Mouse (Mus musculus): ENCODE data around the gene Tsen15. TPM values are rescaled to one million over a fixed set of nuclear protein-coding genes. Genes with fewer than 3 reads are reported as not detected.

Tsen15 gene
- polyA plus RNA-seq, 1 experiment from 2014 or later, result 73.4 TPM

GRCm38 (mm10) chr1:152409356-152409755, 22.9 kb upstream of the Tsen15 start:
- Histone ChIP-seq H3K4me2 (ENCODE audit: low read length) (no peak overlapping the region), H3K4me3 (replicated peaks; ENCODE audit: low read depth, low read length) (no peak overlapping the region), H3K27me3 (ENCODE audit: insufficient read depth, low read length) (no peaks in the 10 kb centered on the region), H3K27ac (no peak overlapping the region), H3K9me3 (replicated peaks; ENCODE audit: low read length) (0 out of 2 replicates have a peak, but pooled peaks cover 6% of the 10 kb centered on the region), H3K36me3 (ENCODE audit: insufficient read depth, low read length) (no peaks in the 10 kb centered on the region), H3K4me1 (replicated peaks; ENCODE audit: insufficient read depth, low read length) (no peaks in the 10 kb centered on the region), H3K9ac (ENCODE audit: low read depth, low read length) (no peak overlapping the region)
- ATAC-seq (replicated peaks; ENCODE audit: low FRiP score, low read depth), result no peak
- TF ChIP-seq CTCF (IDR thresholded peaks at IDR 0.05; ENCODE audit: low read depth), result no peak
- DNase-seq (ENCODE audit: low spot score), result no peak
- WGBS, result 66% methylated on average over 4 of the region's 4 CpGs

DNA sequence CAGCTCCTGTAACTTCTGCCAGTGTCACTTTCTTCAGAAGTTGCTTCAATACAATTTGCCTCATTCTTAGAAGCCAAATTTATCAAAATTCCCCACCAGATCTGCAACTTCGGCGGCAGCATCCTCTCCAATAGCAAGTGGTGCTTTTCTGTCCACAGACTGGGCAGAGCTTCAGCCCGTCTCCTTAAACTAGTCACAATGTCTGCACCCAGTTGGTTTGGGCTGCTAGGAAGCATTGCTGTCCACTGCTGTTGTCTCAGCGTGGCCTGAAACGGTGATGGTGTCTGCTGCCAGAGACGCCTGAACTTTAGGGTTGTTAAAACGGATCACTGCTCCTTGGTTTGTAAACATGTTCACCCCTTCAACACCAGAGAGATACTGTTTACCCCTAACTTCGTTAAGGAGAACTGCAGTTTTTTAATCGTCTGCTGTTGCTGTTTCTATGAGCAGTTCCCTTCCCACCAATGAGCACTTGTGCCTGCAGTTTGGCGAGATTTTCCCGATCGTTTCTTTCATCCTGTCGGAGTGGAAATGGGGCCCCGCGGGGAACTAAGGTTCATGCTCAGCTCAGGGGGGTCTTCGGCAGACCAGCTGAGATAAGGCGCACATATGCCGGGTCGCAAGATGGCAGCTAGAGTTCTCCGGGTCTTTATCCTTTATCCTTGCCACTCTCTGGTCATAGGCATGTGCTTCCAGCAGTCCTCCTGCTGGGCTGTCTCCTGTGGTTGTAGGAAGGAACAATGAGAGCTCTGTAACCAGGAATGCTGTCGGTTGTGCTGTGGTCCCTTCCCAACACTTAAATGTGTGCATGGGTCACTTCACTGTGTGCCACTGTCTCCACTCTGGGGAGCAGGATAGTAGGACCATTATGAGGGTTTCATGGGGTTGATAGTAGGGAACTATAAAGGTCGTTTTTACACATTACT, 20.8 kb upstream of the Tsen15 start:
- Histone ChIP-seq H3K9ac (ENCODE audit: low read depth, low read length) (no peak overlapping the region), H3K4me3 (replicated peaks; ENCODE audit: low read depth, low read length) (no peak overlapping the region), H3K36me3 (ENCODE audit: insufficient read depth, low read length) (no peaks in the 10 kb centered on the region), H3K4me2 (ENCODE audit: low read length) (peak overlapping the region; percentile 35), H3K4me1 (replicated peaks; ENCODE audit: insufficient read depth, low read length) (no peaks in the 10 kb centered on the region), H3K9me3 (replicated peaks; ENCODE audit: low read length) (0 out of 2 replicates have a peak, but pooled peaks cover under 1% of the 10 kb centered on the region), H3K27ac (no peak overlapping the region), H3K27me3 (ENCODE audit: insufficient read depth, low read length) (no peaks in the 10 kb centered on the region)
- DNase-seq (ENCODE audit: low spot score) (no peak), ATAC-seq (replicated peaks; ENCODE audit: low FRiP score, low read depth) (no peak)
- no peak for TF ChIP-seq CTCF (IDR thresholded peaks at IDR 0.05; ENCODE audit: low read depth)
- 33% methylated on average over 22 of the region's 22 CpGs for WGBS

DNA sequence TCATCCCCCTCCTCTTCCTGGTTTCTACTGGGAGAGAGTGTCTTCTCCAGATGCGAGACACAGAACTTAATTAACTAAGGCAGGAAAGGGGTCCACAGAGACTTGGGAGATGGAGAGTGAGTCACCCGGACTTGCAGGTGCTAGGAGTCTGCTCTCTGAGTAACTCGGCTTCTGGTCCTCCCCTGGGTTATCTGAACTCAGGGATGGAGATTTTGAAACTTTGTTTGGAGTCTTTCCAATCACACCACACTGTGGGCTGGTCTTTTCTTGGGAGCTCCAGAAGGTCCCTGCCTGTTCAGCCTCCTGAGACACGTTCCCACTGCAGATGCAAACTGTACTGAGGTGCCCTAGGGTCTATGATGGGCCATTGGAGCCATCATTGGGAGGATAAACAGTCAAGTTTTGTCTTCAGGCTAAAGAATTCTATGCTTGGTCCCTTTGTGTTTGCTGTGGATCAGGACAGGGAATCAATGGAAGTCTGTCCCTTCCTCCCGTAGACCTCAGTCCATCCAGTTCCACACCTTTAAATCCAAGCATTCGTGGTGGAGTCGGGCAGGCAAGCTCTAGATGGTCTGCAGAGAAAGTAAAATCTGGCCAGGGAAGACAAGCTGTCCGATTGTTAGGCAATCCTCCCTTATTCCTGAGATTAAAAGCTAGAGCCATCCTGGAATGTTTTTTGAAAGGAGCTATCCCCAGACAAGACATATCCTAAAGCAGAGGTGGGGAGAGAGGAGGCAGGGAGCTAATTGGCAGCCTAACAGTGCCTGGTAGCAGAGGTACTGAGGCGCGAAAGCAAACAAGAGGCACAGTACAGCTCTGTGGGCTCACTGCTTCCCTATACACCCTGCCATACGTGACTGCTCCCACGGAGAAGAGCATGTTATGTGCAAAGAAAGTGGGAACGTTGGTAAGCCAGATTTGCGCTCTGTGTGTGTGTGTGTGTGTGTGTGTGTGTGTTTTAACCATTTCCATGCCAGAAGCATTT, 14.4 kb upstream of the Tsen15 start:
- Histone ChIP-seq H3K4me2 (ENCODE audit: low read length) (peak overlapping the region; percentile 82), H3K9me3 (replicated peaks; ENCODE audit: low read length) (0 out of 2 replicates have a peak, but pooled peaks cover 2% of the 10 kb centered on the region), H3K27ac (no peak overlapping the region), H3K36me3 (ENCODE audit: insufficient read depth, low read length) (no peaks in the 10 kb centered on the region), H3K4me1 (replicated peaks; ENCODE audit: insufficient read depth, low read length) (no peaks in the 10 kb centered on the region), H3K27me3 (ENCODE audit: insufficient read depth, low read length) (no peaks in the 10 kb centered on the region), H3K9ac (ENCODE audit: low read depth, low read length) (peak overlapping the region; percentile 58), H3K4me3 (replicated peaks; ENCODE audit: low read depth, low read length) (peak overlapping the region; percentile 61)
- no peak for TF ChIP-seq CTCF (IDR thresholded peaks at IDR 0.05; ENCODE audit: low read depth)
- DNase-seq (ENCODE audit: low spot score) (peak; percentile 28), ATAC-seq (replicated peaks; ENCODE audit: low FRiP score, low read depth) (no peak; the same call in 1 of the 2 replicates)
- 19% methylated on average over 14 of the region's 14 CpGs for WGBS

GRCm38 (mm10) chr1:152399790-152400555, 13.5 kb upstream of the Tsen15 start, which contains the start of gene Colgalt2:
Colgalt2 (plus strand) TSS chr1:152399830.
- under 1% methylated on average over 61 of the region's 70 CpGs for WGBS
- Histone ChIP-seq H3K4me1 (replicated peaks; ENCODE audit: insufficient read depth, low read length) (no peaks in the 10 kb centered on the region), H3K27ac (no peak within 1 kb of the TSS), H3K9me3 (replicated peaks; ENCODE audit: low read length) (0 out of 2 replicates have a peak, but pooled peaks cover 4% of the 10 kb centered on the region), H3K4me2 (ENCODE audit: low read length) (peak within 1 kb of the TSS; percentile 82), H3K9ac (ENCODE audit: low read depth, low read length) (peak within 1 kb of the TSS; percentile 58), H3K27me3 (ENCODE audit: insufficient read depth, low read length) (no peaks in the 10 kb centered on the region), H3K36me3 (ENCODE audit: insufficient read depth, low read length) (no peaks in the 10 kb centered on the region), H3K4me3 (replicated peaks; ENCODE audit: low read depth, low read length) (peak within 1 kb of the TSS; percentile 61)
- ATAC-seq (replicated peaks; ENCODE audit: low FRiP score, low read depth), result peak; percentile 88
- TF ChIP-seq CTCF (IDR thresholded peaks at IDR 0.05; ENCODE audit: low read depth), result no peak
- peak; percentile 61 for DNase-seq (ENCODE audit: low spot score)

DNA sequence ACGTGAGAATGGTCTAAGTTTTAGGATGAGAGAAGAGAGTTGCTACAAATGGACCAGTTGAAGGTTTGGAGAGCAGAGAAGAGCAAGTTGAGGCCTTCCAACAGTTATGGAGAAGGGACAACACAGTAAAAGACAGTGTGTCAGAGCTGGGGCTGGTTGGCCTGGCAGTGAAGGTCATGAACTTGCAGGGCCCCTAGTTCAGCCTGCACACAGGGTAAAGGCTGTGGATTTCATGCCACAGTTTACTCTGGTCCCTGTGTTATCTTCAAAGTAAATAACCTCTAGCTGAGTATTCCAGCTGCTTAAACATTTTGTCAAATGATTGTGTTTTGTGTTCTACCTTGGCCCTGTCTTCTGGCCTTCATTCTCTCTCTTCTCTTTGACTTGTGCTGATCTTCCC, 12.2 kb upstream of the Tsen15 start:
- Histone ChIP-seq H3K4me3 (replicated peaks; ENCODE audit: low read depth, low read length) (no peak overlapping the region), H3K4me2 (ENCODE audit: low read length) (no peak overlapping the region), H3K27ac (no peak overlapping the region), H3K9me3 (replicated peaks; ENCODE audit: low read length) (0 out of 2 replicates have a peak, but pooled peaks cover 4% of the 10 kb centered on the region), H3K4me1 (replicated peaks; ENCODE audit: insufficient read depth, low read length) (no peaks in the 10 kb centered on the region), H3K9ac (ENCODE audit: low read depth, low read length) (no peak overlapping the region), H3K27me3 (ENCODE audit: insufficient read depth, low read length) (no peaks in the 10 kb centered on the region), H3K36me3 (ENCODE audit: insufficient read depth, low read length) (no peaks in the 10 kb centered on the region)
- TF ChIP-seq CTCF (IDR thresholded peaks at IDR 0.05; ENCODE audit: low read depth), result no peak
- DNase-seq (ENCODE audit: low spot score) (no peak), ATAC-seq (replicated peaks; ENCODE audit: low FRiP score, low read depth) (no peak)
- WGBS, result 84% methylated on average over 1 of the region's 1 CpGs

Measured in kidney, postnatal 0 days (tissue).